Mouse (Mus musculus) MEL (cell line): ENCODE measurements around the gene Ppp2r2d. TPM values are rescaled to one million over a fixed set of nuclear protein-coding genes. Genes with fewer than 3 reads are reported as not detected.
A peak's percentile ranks its signal among the peaks of the same experiment; 100 is the strongest.

Source experiments
- DNase-seq: peaks from one replicate; pipeline ENCODE4 v3.0.0; 2011; ENCODE audit warnings: low read depth, low spot score
- H3K27ac ChIP-seq: 2 replicates; pipeline ENCODE4 v1.5.1; 2012; ENCODE audit warnings: low read depth, mild to moderate bottlenecking, control low read depth, low read length, moderate library complexity; ENCODE audit not compliant: control insufficient read depth
- H3K27me3 ChIP-seq, 2 experiments: fragments of 150-350 bp in 1 of 2; sonication (generic) in 1 of 2; 2 replicates each; pipeline ENCODE4 v1.6.1; 2012; ENCODE audit warnings: low read length in 2 of 2, mild to moderate bottlenecking in 2 of 2, improper control_type of control experiment in 1 of 2, moderate library complexity in 1 of 2; ENCODE audit not compliant: insufficient read depth in 2 of 2, control insufficient read depth in 1 of 2
- H3K36me3 ChIP-seq, 2 experiments: 2 replicates each; pipeline ENCODE4 v1.6.1; 2012 to 2014; ENCODE audit warnings: low read length in 2 of 2, improper control_type of control experiment in 1 of 2, inconsistent platforms in 1 of 2, mild to moderate bottlenecking in 1 of 2; ENCODE audit not compliant: insufficient read depth in 2 of 2, control insufficient read depth in 1 of 2
- H3K4me1 ChIP-seq, 2 experiments: fragments of 150-350 bp in 1 of 2; sonication (generic) in 1 of 2; 2 replicates each; pipeline ENCODE4 v1.6.1; 2012; ENCODE audit warnings: low read length in 2 of 2, improper control_type of control experiment in 1 of 2, mild to moderate bottlenecking in 1 of 2; ENCODE audit not compliant: insufficient read depth in 2 of 2, control insufficient read depth in 1 of 2
- H3K4me3 ChIP-seq, 2 experiments: fragments of 150-350 bp in 1 of 2; sonication (generic) in 1 of 2; 2 replicates each; pipeline ENCODE4 v1.5.1; 2012; ENCODE audit warnings: low read depth in 2 of 2, low read length in 2 of 2, mild to moderate bottlenecking in 2 of 2, moderate library complexity in 2 of 2, control low read depth in 1 of 2, improper control_type of control experiment in 1 of 2; ENCODE audit not compliant: control insufficient read depth in 1 of 2, insufficient read depth in 1 of 2
- H3K79me2 ChIP-seq: 2 replicates; pipeline ENCODE4 v1.6.1; 2012; ENCODE audit warnings: mild to moderate bottlenecking, low read length, moderate library complexity; ENCODE audit not compliant: control insufficient read depth, poor library complexity, insufficient read depth
- H3K9ac ChIP-seq: 2 replicates; pipeline ENCODE4 v1.6.1; 2012; ENCODE audit warnings: low read depth, mild to moderate bottlenecking, control low read depth, low read length, moderate library complexity; ENCODE audit not compliant: control insufficient read depth, poor library complexity, severe bottlenecking
- H3K9me3 ChIP-seq: fragments of 150-350 bp; sonication (generic); replicated peaks from 2 replicates; pipeline ENCODE4 v1.6.1; 2012; ENCODE audit warnings: mild to moderate bottlenecking, low read length, improper control_type of control experiment, moderate library complexity; ENCODE audit not compliant: insufficient read depth
- CHD2 ChIP-seq: IDR thresholded peaks from 2 replicates; pipeline ENCODE4 v1.6.1; 2011; ENCODE audit warnings: low read length, improper control_type of control experiment
- E2F4 ChIP-seq: IDR thresholded peaks from 2 replicates; pipeline ENCODE4 v1.6.1; 2011; ENCODE audit warnings: low read depth, low read length, improper control_type of control experiment, borderline replicate concordance
- ELF1 ChIP-seq: IDR thresholded peaks from 2 replicates; pipeline ENCODE4 v1.6.1; 2014; ENCODE audit warnings: low read depth, mild to moderate bottlenecking, inconsistent platforms, low read length, improper control_type of control experiment, moderate library complexity
- HCFC1 ChIP-seq: IDR thresholded peaks from 2 replicates; pipeline ENCODE4 v1.6.1; 2012; ENCODE audit warnings: low read depth, mild to moderate bottlenecking, inconsistent platforms, low read length, improper control_type of control experiment, moderate library complexity
- MYC ChIP-seq: IDR thresholded peaks from 2 replicates; pipeline ENCODE4 v1.6.1; 2011; ENCODE audit warnings: low read depth, mild to moderate bottlenecking, low read length, improper control_type of control experiment, moderate library complexity
- RAD21 ChIP-seq: IDR thresholded peaks from 2 replicates; pipeline ENCODE4 v1.6.1; 2011; ENCODE audit warnings: mild to moderate bottlenecking, low read depth, low read length, improper control_type of control experiment
- USF2 ChIP-seq, 2 experiments: IDR thresholded peaks; 2 replicates each; pipeline ENCODE4 v1.6.1; 2011 to 2012; ENCODE audit warnings: improper control_type of control experiment in 2 of 2, low read length in 2 of 2, borderline replicate concordance in 1 of 2, inconsistent platforms in 1 of 2, low read depth in 1 of 2, mild to moderate bottlenecking in 1 of 2; ENCODE audit not compliant: insufficient read depth in 1 of 2
- ZMIZ1 ChIP-seq: IDR thresholded peaks from 2 replicates; pipeline ENCODE4 v1.6.1; 2012; ENCODE audit warnings: low read depth, mild to moderate bottlenecking, inconsistent platforms, low read length, improper control_type of control experiment, moderate library complexity
- polyA plus RNA-seq, 2 experiments: library from polyadenylated mRNA; stranded (reverse) in 1 of 2; unstranded in 1 of 2; fragments of >175 nt in 1 of 2; fragments of >200 nt in 1 of 2; gene quantifications; 2 replicates each; pipeline versions ENCODE4 v1.2.1 to v1.2.4; 2012; ENCODE audit warnings: low replicate concordance in 2 of 2, low read depth in 1 of 2; ENCODE audit not compliant: insufficient read length in 2 of 2, insufficient read depth in 1 of 2, missing spikeins in 1 of 2
- total RNA-seq: library from RNA; depleted of rRNA; stranded (reverse); fragments of 300-350 nt; gene quantifications from 2 replicates; pipeline ENCODE4 v1.2.3, GENCODE M21; 2012

The Ppp2r2d gene
- total and polyA plus RNA-seq, 3 experiments: 30.9 to 46.6 TPM; not detected in 1

DNA sequence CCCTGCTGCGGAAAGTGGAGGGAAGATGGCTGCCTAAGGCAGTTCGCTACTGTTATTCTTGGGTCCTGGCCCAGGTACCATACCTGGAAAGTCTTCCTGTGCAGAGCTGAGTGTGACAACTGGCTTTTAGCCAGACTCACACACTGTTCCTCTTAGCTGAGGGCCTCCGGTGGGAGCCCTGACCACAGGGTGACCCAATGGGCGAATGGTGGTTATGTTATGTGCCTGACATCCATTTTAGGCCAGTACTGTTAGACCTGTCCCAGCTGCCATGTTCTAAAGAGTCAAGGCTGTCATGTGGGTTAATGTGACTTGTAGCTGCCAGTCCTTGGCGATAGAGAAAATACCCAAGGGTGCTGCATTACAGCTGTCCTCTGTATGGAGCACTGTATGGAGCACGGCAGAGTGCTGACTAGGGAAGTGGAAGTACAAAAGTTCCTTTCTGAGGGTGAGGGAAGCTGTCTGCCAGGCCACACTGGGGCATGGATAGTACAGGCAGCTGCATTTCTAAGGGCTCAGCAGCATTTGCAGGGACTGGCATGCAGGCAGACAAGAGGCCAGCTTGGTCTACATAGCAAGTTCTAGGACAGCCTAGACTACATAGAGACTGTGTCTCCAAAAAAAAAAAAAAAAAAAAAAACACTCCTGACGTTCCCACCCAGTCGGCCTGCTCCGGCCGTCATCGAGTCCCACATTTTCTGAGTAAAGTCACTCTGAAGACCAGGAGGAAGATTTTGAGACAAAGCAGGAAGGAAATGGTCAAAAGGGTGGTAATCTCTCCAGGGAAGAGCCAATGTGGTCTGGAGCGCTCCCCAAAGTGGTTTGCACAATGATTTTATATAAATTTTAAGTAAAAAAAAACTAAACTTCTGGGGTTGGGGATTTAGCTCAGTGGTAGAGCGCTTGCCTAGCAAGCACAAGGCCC is 39.7 kb downstream of the Ppp2r2d start:
- Histone ChIP-seq H3K9me3 (no peaks in the 10 kb centered on the region), H3K4me1 (no peaks in the 10 kb centered on the region), H3K36me3 (peaks cover 0 to 4% of the 10 kb centered on the region in 2 experiments; a peak in 2 of 4 replicates), H3K27ac (no peak overlapping the region), H3K27me3 (no peaks in the 10 kb centered on the region)
- TF ChIP-seq ZMIZ1 (peak; percentile 22; the same call in 1 of the 2 replicates), MYC (no peak)
- TF ChIP-seq, all 39 proteins: peak for 1
- Histone ChIP-seq H3K4me3 (no peak overlapping the region), H3K79me2 (no peaks in the 10 kb centered on the region), H3K9ac (no peak overlapping the region)
- peak; percentile 32 for DNase-seq

DNA sequence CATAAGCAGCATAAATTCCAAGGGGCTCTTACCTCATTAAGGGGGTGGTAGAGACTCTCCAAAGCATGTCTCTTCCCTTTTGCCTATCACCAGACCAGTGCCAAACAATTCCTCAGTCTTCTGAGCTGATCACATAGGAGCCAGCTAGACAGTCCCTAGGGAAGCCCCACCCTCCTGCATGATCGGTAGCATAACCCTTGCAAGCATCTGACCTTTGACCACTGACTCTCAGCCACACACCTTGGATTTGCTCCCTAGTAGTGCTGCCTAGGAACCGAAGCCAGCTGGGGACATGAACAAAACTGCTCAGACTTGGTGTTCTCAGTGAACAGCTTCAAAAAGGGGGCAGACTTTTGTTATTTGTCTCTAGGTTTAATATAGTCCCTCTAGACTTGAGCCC is 52.2 kb downstream of the Ppp2r2d start:
- H3K9ac ChIP-seq: no peak overlapping the region
- no peaks in the 10 kb centered on the region for H3K27me3 ChIP-seq
- H3K36me3 ChIP-seq: peaks cover 0 to 19% of the 10 kb centered on the region in 2 experiments; a peak in 2 of 4 replicates
- no peaks in the 10 kb centered on the region for H3K9me3 ChIP-seq
- TF ChIP-seq E2F4 (no peak), HCFC1 (no peak)
- TF ChIP-seq, all 39 proteins: peak for 0
- Histone ChIP-seq H3K4me3 (no peak overlapping the region), H3K27ac (no peak overlapping the region), H3K79me2 (peaks cover 5% of the 10 kb centered on the region; the same call in 1 of the 2 replicates), H3K4me1 (no peaks in the 10 kb centered on the region; a peak in 1 of 4 replicates)
- DNase-seq: no peak

DNA sequence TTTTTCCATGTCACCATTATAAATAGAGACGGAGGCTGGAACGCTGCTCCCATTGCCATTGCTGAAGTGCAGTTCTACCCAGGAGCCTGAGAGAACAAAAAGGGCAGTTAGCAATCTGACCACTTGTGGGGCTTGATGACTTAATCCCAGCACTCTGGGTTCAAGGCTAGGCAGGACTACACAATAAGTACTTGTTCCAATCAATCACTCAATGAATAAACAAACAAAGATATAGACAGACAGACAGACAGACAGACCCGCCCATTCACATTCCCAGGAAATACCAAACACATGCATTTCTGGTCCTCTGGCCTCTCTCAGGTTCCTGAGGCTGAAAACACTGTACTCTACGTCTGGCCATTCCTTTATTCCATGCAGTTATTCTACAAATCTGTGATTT is 52.9 kb downstream of the Ppp2r2d start:
- no peak for DNase-seq
- no peaks in the 10 kb centered on the region for H3K27me3 ChIP-seq
- TF ChIP-seq HCFC1: no peak
- no peak for TF ChIP-seq RAD21
- TF ChIP-seq CHD2: no peak
- TF ChIP-seq USF2 (IDR thresholded peaks at IDR 0.05; ENCODE audit: borderline replicate concordance in 1 of 2, insufficient read depth in 1 of 2, low read depth in 1 of 2, low read length in 2 of 2): no peak
- no peak for TF ChIP-seq ELF1
- no peak overlapping the region for H3K4me3 ChIP-seq
- H3K9ac ChIP-seq: no peak overlapping the region
- peaks cover 0 to 16% of the 10 kb centered on the region in 2 experiments; a peak in 1 of 4 replicates for H3K36me3 ChIP-seq
- no peaks in the 10 kb centered on the region; a peak in 1 of 4 replicates for H3K4me1 ChIP-seq
- no peak overlapping the region for H3K27ac ChIP-seq
- peaks cover 6% of the 10 kb centered on the region; the same call in 1 of the 2 replicates for H3K79me2 ChIP-seq
- H3K9me3 ChIP-seq: no peaks in the 10 kb centered on the region
